Mouse (Mus musculus): ENCODE results near the gene Opcml. TPM values are rescaled to one million over a fixed set of nuclear protein-coding genes. Genes with fewer than 3 reads are reported as not detected.

Gene Opcml
- 1 to 10 TPM in 1 of 2 experiments, under 1 TPM in 1; 0.72 to 3.6 TPM for total RNA-seq (2023)

GRCm38 (mm10) chr9:27790725-27791638, at the start of gene Opcml:
Gene Opcml, plus strand, starts transcription at chr9:27790775.

